Mouse (Mus musculus) liver, embryonic 13.5 days (tissue): ENCODE results near the gene Spindoc. TPM values are rescaled to one million over a fixed set of nuclear protein-coding genes. Genes with fewer than 3 reads are reported as not detected.

Experiments used
- ATAC-seq: fragments of 200-750 bp; cut with Nextera tagmentation; 2 replicates; pipeline ENCODE4 v1.8.0; 2017; ENCODE audit warnings: low read depth, mild to moderate bottlenecking, moderate number of reproducible peaks, moderate library complexity
- DNase-seq: peaks from one replicate; pipeline ENCODE4 v3.0.0; 2022
- H3K27ac ChIP-seq: fragments of 300-500 bp; sonication (generic); 2 replicates; pipeline ENCODE4 v1.5.1; 2015; ENCODE audit warnings: moderate library complexity, mild to moderate bottlenecking, inconsistent platforms
- H3K27me3 ChIP-seq: fragments of 300-500 bp; sonication (generic); 2 replicates; pipeline ENCODE4 v1.6.1; 2015; ENCODE audit warnings: mild to moderate bottlenecking, inconsistent platforms
- H3K36me3 ChIP-seq: fragments of 300-500 bp; sonication (generic); 2 replicates; pipeline ENCODE4 v1.6.1; 2015; ENCODE audit warnings: mild to moderate bottlenecking, inconsistent platforms
- H3K4me1 ChIP-seq: fragments of 300-500 bp; sonication (generic); replicated peaks from 2 replicates; pipeline ENCODE4 v1.6.1; 2015; ENCODE audit warnings: inconsistent platforms
- H3K4me2 ChIP-seq: fragments of 300-500 bp; sonication (generic); 2 replicates; pipeline ENCODE4 v1.6.1; 2015; ENCODE audit warnings: inconsistent platforms, mild to moderate bottlenecking, moderate library complexity
- H3K4me3 ChIP-seq: fragments of 300-500 bp; sonication (generic); replicated peaks from 2 replicates; pipeline ENCODE4 v1.5.1; 2015; ENCODE audit warnings: mild to moderate bottlenecking, inconsistent platforms
- H3K9ac ChIP-seq: fragments of 300-500 bp; sonication (generic); 2 replicates; pipeline ENCODE4 v1.6.1; 2015; ENCODE audit warnings: mild to moderate bottlenecking, inconsistent platforms
- H3K9me3 ChIP-seq: fragments of 300-500 bp; sonication (generic); replicated peaks from 2 replicates; pipeline ENCODE4 v1.6.1; 2016; ENCODE audit warnings: inconsistent platforms
- WGBS: fragments of 180-500 bp; shearing (Covaris S2); methylation state at CpG from one replicate; pipeline ENCODE4 v1.1.7; 2015; ENCODE audit not compliant: insufficient replicate concordance; 5-methylcytosine and 5-hydroxymethylcytosine counted together
- microRNA-seq: library from miRNA; unstranded; fragments of <30 nt; microRNA quantifications from one replicate; pipeline ENCODE4, GENCODE M21; 2016
- polyA plus RNA-seq: library from polyadenylated mRNA; unstranded; fragments of >200 nt; fragmentation: Nextera tagmentation; extraction: Ambion mirVana; gene quantifications from 2 replicates; pipeline ENCODE4 v1.2.1, GENCODE M21; 2015

The Spindoc gene
- polyA plus RNA-seq, 1 experiment from 2014 or later = 4.7 TPM

- H3K4me1 ChIP-seq = peaks cover 94% of the 10 kb centered on the region
- DNase-seq (peak; percentile 28), ATAC-seq (peak; percentile 18; the same call in 1 of the 2 replicates)
- no peaks in the 10 kb centered on the region for H3K36me3 ChIP-seq
- peak overlapping the region; percentile 16; the same call in 1 of the 2 replicates for H3K4me2 ChIP-seq
- WGBS = 47% methylated on average over 11 of the region's 11 CpGs
- no peaks in the 10 kb centered on the region for H3K27me3 ChIP-seq
- peak overlapping the region; percentile 64 for H3K27ac ChIP-seq
- no peak overlapping the region for H3K4me3 ChIP-seq
- no peaks in the 10 kb centered on the region for H3K9me3 ChIP-seq
- peak overlapping the region; percentile 26; the same call in 1 of the 2 replicates for H3K9ac ChIP-seq
Observed at GRCm38 (mm10) chr19:7305380-7306310, 77.1 kb downstream of the Spindoc start.

DNA sequence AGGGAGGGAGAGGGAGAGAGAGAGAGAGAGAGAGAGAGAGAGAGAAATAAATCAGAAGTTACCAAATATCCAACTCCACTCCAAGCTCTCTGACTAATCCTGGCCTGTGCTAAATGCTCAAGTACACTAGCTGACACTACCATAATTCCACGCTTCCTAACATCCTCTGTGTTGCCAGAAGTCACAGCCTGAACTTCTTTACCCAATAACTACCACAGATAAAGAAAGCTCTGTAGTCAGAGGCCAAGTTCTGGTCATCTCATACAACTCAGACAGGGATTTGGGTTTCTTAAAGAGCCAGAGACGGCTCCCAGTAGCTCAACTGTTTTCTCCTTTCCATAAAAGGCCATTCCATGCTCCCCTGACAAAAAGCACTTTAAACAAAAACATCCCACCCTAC lies 78.0 kb downstream of the Spindoc start:
- WGBS = 81% methylated on average over 2 of the region's 2 CpGs

More for the DNA sequence above, 78.0 kb downstream of the Spindoc start:
- no peaks in the 10 kb centered on the region for H3K27me3 ChIP-seq
- DNase-seq = no peak
- no peaks in the 10 kb centered on the region for H3K9me3 ChIP-seq
- no peaks in the 10 kb centered on the region for H3K36me3 ChIP-seq
- ATAC-seq = no peak
- H3K27ac ChIP-seq = no peak overlapping the region
- H3K4me2 ChIP-seq = no peak overlapping the region
- no peak overlapping the region for H3K9ac ChIP-seq
- no peak overlapping the region for H3K4me3 ChIP-seq
- H3K4me1 ChIP-seq = peaks cover 86% of the 10 kb centered on the region

Small RNAs within 50 kb of the gene (microRNA-seq; reads per million reads assigned to microRNA genes)
- gene Mir6991 = 1.8 reads per million

Other genes starting within 250 kb of the Spindoc start
- 68.9 and 69.3 TPM in 2 replicates for gene Otub1, start 176.7 kb downstream of the Spindoc start, polyA plus RNA-seq
- 734 and 757 TPM in 2 replicates for gene Cox8a, start 165.4 kb downstream of the Spindoc start, polyA plus RNA-seq
- 28.8 and 36.9 TPM in 2 replicates for gene Naa40, start 141.8 kb downstream of the Spindoc start, polyA plus RNA-seq
- 1.4 and 1.8 TPM in 2 replicates for gene Rcor2, start 115.7 kb downstream of the Spindoc start, polyA plus RNA-seq
- gene Mark2, start 41.1 kb downstream of the Spindoc start, polyA plus RNA-seq = 17.7 and 21.0 TPM in 2 replicates
- 0.93 and 1.00 TPM in 2 replicates for gene 2700081O15Rik, start 34.6 kb upstream of the Spindoc start, polyA plus RNA-seq
- gene Rtn3, start 100.3 kb upstream of the Spindoc start, polyA plus RNA-seq = 67.5 and 73.5 TPM in 2 replicates
- 6.9 and 7.0 TPM in 2 replicates for gene Atl3, start 111.0 kb upstream of the Spindoc start, polyA plus RNA-seq
- gene Pla2g16, start 174.5 kb upstream of the Spindoc start, polyA plus RNA-seq = 24.6 and 27.1 TPM in 2 replicates
- gene Lgals12, start 224.2 kb upstream of the Spindoc start, polyA plus RNA-seq = not detected in 2 replicates
- not detected in 2 replicates for gene Hrasls5, start 229.5 kb upstream of the Spindoc start, polyA plus RNA-seq